Mouse (Mus musculus): ENCODE results near the gene Ccdc12.

The Ccdc12 gene

DNA sequence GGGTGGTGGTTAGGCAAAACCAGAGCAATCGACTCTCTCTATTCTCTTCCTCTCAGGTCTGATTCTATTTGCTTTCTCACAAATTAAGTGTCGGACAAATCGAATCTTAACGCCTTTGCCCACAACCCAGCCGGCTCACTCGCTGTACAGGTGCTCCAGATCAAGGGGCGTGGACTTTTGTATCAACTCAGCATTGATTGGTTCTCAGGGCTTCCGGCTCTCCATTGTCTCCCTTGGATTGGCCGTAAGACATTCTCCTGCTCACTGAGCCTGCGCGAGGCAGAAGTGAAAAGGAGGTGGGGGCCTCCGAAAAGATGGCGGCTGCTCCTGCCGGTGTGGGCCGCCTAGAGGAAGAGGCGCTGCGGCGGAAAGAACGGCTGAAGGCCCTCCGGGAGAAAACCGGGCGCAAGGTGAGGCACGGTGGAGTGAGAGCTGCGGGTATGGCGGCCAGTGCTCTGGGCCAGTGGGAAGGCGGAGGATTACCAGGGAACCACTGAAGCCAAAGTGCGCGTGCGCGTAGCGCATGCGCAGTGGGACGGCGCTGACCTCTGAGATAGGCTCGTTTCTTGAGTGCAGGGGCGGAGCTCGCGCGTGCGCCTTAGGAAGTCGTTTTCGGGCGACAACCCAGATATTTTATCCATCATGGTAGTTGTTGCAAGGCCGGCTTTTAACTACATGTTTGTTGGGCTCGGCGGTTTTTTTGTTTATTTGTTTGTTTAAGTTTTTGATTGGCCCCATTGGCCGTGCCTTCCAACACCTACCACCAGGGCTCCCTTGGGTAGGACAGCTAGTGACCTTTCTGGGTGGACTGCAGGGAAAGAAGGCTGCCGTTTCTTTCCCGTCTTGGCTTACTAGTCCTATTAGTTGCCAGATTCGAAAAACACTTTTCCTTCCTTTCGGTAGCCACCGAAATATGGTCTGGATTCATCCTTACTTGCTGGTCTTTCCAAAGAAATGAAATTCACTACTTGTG lies at the start of gene Ccdc12:
Ccdc12 (plus strand) TSS at position 255 of the 973 bp plus-strand sequence.
- peak; percentile 95 to 96 for DNase-seq

DNA sequence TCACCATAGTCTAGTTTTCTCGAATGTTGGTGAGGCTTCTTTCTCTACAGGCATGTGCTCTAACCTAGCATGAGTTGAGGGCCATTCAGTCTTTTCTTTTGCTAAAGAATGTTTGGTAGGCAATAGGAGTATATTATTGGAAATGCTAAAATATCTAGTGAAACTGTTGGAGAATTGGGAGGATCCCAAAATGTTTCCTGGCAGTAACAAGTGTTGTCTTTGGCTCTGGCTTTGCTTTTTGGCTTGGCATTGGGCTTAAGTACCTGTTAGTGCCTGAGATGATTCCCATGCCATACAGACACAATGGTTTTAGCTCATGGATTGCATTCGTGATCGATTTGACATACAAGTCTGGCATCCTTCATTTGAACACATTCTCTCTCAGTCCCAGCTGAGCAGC lies 44.8 kb upstream of the Ccdc12 start:
- DNase-seq = no peak

DNA sequence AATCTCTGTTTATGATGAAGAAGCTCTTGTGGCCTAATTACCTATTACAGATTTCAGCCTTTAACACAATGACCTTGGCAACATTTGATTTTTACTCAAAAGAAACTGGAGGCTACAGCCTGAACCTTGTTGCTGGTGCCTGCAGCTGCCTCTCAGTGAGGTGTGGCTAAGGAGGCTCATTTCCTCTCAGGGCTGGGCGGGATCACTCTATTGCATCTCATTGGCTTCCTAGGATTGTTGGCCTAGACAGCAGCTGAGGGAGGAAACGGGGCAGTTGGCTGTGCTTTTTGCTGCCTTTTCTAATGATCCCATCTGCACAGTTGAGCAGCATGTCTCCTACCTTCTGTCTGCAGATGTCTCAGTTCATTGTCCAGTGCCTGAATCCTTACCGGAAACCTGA lies 39.2 kb upstream of the Ccdc12 start:
- peak in 1 of 2 experiments; percentile 22 for DNase-seq

GRCm38 (mm10) chr9:110620180-110620579 lies 36.1 kb upstream of the Ccdc12 start:
- DNase-seq = peak; percentile 57 to 80

DNA sequence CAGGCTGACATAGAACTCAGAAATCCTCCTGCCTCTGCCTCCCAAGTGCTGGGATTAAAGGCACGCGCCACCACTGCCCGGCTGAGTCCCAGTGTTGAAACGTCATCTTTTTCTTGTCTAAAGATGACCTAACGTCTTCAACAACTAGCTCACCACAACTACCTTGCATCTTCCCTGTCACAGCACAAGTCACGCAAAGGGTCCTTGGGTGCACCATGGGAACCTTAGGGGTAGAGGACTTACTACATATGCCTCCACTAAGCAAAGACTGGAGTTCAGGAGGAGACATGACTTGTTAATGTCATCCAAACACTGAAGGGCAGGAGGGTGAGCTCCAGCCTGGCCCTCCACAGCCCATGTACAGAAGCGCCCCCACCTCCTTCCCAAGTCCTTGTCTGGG lies 35.6 kb upstream of the Ccdc12 start:
- DNase-seq = no peak

DNA sequence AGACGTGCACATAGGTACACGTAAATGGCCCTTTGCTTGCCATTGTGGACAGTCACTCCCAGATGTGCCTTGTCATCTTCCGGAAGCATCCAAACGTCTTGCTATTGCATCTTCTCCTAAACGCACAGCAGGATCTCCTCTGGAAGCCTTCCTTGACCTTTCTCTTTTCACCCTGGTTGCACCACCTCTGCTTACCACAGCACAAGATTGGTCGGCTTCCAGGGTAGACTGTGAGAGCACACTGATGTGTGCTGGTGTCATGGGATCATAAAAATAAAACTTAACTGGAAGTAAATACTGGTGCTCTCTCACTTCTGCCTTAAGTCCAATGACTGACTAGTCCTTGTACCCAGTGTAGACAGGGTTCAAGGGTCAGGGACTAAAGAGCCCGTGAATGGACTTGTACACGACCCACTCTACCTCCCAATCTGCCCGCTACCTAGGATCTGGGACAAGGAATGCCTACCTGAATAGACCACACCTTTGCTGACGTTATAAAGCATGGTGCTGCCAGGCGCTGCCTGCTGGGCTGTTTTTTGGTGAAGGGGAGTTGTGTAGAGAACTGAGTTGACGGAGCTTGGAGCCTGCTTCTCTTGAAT lies 33.6 kb upstream of the Ccdc12 start:
- no peak for DNase-seq

DNA sequence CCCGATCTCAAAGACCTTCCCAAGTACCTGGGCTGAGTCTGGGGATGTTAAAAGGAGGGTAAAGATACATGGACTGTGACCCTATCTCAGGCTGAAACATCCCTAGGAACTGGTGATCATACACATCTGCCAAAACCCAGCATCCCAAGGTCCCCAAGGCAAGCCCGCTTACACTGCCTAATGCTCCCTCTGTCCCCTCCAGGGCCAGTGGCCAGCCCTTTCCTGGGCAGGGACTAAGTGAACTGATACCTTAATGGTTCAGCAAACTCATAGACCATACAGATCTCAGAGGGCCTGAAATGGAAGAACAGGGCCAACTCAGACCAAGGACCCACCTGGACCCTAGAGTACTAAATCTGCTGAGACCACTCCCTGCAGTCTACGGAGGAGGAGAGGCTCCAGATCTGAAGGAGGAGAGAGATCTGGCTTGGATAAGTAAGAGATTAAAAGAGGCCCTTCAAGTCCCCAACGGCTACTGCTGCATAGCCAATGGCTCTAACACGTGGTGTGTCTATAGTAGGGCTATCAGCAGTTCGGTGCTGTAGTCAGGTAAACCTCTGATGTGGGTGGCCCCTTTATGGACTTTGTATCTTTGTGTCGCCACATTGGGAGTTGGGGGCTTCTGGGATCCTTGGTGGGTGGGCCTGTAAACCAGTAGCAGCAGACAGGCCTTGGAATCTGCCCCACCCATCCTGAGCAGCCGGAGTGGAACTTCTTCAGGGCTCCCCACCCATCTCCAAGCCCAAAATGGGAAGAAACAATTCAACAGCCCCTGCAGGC lies 32.7 kb upstream of the Ccdc12 start:
- no peak for DNase-seq

GRCm38 (mm10) chr9:110624361-110625166 lies 31.7 kb upstream of the Ccdc12 start, which contains the start of gene Nradd:
Gene Nradd, minus strand, starts transcription at chr9:110624452.
- DNase-seq = peak; percentile 90 to 94

GRCm38 (mm10) chr9:110625350-110625908 lies 30.9 kb upstream of the Ccdc12 start:
- DNase-seq = no peak

DNA sequence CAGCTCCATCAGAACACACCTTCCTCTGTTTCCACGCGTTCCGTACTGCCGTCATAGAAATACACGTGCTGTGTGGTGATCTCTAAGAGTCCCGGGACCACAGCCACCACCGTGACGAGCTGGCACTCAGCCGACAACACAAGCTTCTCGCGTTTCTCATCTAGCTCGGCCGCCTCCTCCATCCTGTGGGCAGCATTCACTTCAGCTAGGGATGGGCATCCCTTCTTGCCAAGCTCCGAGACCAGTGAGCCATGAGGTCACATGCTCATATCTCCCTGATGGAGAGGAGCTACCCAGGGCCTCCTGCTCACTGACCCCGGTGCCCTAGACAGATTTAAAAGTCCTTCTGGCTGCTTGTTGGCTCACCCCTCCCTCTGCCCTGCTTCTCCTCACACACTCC lies 26.1 kb upstream of the Ccdc12 start:
- DNase-seq = peak in 1 of 2 experiments; percentile 16

DNA sequence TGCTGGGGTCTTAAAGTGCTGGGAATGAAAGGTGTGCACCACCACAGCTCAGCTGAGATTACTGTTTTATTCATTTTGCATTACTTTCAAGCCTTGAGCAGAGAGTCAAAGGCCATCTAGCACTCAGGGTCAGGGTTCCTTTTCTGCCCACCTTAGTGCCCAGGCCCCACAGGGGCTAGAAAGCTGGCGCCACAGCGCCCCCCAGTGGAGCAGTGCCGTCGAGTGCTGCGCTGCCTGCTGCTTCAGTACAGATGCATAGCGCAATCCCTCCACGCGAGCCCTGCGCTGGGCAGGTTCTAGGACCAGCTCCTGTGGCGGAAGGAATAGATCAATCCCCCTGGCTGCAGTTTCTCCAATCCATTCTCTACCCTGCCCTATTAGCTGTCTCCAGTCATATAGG lies 25.1 kb upstream of the Ccdc12 start:
- peak; percentile 58 to 72 for DNase-seq

DNA sequence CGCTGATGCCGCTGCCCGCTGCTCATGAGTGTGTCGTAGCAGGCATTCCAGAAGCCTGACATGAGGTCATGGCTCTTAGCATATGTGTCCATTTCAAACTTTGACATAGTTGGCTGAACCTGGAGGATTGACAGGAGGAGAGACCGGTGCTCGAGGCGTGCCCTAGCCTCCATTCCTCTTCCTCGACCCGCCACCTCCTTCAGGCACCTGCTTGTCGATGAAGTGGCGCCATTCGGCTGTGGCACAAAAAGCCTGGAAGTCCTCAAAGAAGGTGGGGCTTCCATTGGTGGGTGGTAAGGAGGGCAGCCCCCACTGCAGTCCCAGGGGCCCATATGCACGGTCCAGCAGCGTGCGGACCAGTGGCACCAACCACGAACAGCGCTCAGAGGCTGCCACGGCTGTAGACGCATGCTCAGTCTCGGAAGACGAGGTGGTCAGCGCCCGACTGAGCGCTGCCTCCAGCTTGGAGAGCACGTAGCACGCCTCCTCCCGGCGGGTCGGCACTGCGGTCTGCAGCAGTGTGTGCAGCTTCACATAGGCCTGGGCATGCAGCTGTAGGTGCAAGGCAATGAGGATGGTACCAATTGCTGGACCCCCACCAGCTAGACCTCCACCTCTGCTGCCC lies 24.5 kb upstream of the Ccdc12 start:
- no peak for DNase-seq

DNA sequence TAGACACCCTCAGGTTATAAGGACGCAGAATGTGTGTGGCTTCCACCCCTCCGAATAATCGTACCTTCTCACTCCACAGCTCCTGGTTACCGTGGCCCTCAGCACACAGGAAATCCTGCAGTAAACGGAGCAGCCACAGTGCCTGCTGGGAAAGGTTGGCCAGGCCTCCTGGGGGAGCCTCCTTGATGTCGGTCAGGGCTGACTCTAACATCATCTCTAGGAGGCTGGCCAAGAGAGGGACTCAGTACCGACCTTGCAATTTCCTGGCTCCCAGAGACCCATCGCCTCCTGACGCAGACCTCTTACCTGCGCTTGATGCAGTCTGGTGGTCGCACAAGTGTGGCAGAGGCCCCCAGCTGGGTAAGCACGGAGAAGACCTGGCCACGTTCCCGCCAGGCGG lies 23.6 kb upstream of the Ccdc12 start:
- DNase-seq = no peak

DNA sequence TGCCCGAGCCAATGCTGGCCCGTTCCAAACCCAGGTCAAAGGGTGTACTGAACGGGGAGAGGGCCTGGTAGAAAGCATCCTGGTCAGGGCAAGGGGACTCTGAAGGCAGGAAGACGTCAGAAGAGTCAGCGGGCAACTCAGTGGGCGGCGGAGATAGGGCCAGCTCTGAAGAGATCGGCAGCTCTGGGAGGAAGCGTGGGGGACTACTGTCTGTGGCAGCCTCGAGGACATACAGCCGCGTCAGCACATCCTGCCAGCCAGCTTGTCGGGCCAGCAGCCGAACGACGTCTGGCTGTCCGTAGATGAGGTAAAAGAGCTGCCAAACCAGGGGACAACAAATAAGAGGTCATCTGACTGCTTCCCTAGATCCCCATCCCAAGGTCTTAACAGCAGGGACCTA lies 22.4 kb upstream of the Ccdc12 start:
- no peak for DNase-seq

DNA sequence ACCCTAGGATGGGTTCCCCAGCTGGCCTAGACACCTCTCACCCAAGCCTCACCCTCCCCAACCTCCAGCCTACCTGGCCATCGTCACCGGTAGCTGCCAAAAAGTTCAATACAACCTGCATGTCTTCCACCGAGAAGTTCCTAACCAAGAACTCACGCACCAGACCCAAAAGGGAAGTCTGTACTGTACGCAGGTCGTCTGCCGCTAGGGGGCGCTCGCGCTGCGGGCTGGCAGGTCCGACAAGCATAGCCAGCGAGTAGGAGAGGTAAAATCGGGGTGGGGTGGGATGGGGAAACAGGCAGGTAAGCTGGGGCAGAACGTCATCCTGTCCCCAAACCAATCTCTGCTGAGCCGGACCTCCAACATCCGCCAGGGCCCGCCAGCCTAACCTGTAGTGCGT lies 21.1 kb upstream of the Ccdc12 start:
- peak; percentile 85 to 91 for DNase-seq

- DNase-seq = no peak
Observed at GRCm38 (mm10) chr9:110638611-110639021, 17.7 kb upstream of the Ccdc12 start.

- DNase-seq = no peak
Observed at GRCm38 (mm10) chr9:110641006-110641405, 15.3 kb upstream of the Ccdc12 start.

- no peak for DNase-seq
Observed at GRCm38 (mm10) chr9:110642812-110643524, 13.3 kb upstream of the Ccdc12 start.

DNA sequence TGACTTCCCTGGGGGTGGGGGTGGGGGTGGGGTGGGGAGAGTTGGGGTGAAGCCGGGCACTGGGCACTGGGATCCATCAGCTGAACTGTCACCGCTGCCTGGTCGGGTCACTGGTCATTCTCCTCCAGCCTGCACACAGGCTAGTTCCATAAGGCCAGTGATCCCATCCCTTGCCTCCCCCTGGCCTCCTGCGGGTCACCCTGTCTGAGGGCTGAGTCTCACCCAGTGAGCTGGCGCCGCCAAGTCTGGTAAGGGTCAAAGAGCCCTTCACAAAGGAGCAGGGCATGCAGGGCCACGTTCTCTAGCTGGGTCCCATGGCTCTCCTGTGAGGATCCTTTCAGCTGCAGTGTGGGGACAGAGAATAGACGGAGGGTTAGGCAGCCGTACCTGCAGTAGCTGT lies 12.5 kb upstream of the Ccdc12 start:
- DNase-seq = no peak

DNA sequence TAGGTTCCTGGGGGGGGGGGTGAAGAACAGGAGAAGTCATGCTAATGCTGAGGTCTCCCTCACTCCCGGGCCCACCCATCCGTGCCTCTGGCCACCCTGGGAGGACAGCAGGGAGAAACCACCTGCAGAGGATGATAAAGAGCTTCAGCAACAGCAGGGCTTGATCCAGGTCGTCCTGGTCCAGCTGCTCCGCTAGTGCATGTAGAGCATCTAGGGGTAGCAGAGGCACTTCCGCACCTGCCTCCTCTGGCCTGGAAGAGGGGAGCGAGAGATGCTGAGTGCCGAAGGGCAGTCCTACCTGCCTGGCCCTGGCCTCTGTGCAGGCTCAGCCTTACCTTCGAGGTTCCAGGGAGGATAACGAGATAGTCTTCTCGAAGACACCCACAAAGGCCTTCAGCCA lies 12.0 kb upstream of the Ccdc12 start:
- DNase-seq = no peak

DNA sequence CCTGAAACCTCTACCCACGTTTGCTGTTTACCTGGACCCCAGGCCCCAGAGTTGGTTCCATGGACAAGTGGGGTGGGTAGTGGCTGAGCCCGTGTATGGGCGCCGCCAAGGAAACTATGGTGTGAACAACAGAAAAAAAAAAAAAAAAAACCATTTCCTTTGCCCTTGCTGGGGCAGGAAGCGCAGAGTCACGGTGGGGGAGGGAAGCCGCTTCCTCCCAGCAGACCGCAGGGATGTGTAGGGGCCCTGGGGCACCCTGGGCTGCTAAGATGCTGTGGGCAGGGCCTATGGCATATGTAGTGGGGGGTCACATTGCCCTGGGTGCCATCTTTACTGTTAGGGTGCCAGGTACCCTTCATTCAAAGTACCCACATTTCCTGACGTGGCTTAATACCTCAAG lies 11.1 kb upstream of the Ccdc12 start:
- peak; percentile 55 to 68 for DNase-seq

All from lung, postnatal 4 days (tissue).